Mouse (Mus musculus) kidney, adult 2 months (tissue): ENCODE measurements around the gene Zfp36l2.

Source experiments
- CTCF ChIP-seq: fragments of 200-500 bp; conservative IDR thresholded peaks from 2 replicates; pipeline ENCODE4 v1.5.1; 2011; ENCODE audit warnings: low read depth, mild to moderate bottlenecking, control low read depth, low read length, moderate library complexity, mixed read lengths; ENCODE audit not compliant: insufficient read depth, insufficient read length
- POLR2A ChIP-seq: fragments of 200-500 bp; IDR thresholded peaks from one replicate; pipeline ENCODE4 v1.6.1; 2011; ENCODE audit warnings: low read depth, low read length, control low read depth

- peak; percentile 26 for TF ChIP-seq POLR2A
- TF ChIP-seq CTCF = no peak
Observed at GRCm38 (mm10) chr17:84156227-84156573, 31.5 kb downstream of the Zfp36l2 start.
